Mouse (Mus musculus) C2C12 (cell line): ENCODE data around the gene Limch1. TPM values are rescaled to one million over a fixed set of nuclear protein-coding genes. Genes with fewer than 3 reads are reported as not detected.

ENCODE experiments used
- H3K27me3 ChIP-seq: one replicate; pipeline ENCODE4 v1.6.1; 2011; ENCODE audit not compliant: control insufficient read depth, insufficient read depth, insufficient read length
- H3K36me3 ChIP-seq: one replicate; pipeline ENCODE4 v1.6.1; 2011; ENCODE audit not compliant: control insufficient read depth, insufficient read depth
- H3K4me3 ChIP-seq: one replicate; pipeline ENCODE4 v1.5.1; 2011; ENCODE audit warnings: mild to moderate bottlenecking, control low read depth; ENCODE audit not compliant: poor library complexity, insufficient read depth, severe bottlenecking
- H3K79me2 ChIP-seq: one replicate; pipeline ENCODE4 v1.6.1; 2011; ENCODE audit not compliant: control insufficient read depth, insufficient read depth
- H3K79me3 ChIP-seq: one replicate; pipeline ENCODE4 v1.6.1; 2011; ENCODE audit warnings: low read depth, control low read depth
- H3ac ChIP-seq: one replicate; pipeline ENCODE3; 2011; ENCODE audit warnings: low read depth; ENCODE audit not compliant: control insufficient read depth, insufficient read length
- CEBPB ChIP-seq: IDR thresholded peaks from one replicate; pipeline ENCODE4 v1.6.1; 2011; ENCODE audit warnings: low read depth, mild to moderate bottlenecking, control low read depth, moderate library complexity
- CTCF ChIP-seq: IDR thresholded peaks from one replicate; pipeline ENCODE4 v1.5.1; 2011; ENCODE audit not compliant: control insufficient read depth, insufficient read depth, insufficient read length
- FOSL1 ChIP-seq: IDR thresholded peaks from one replicate; pipeline ENCODE4 v1.8.0; 2011; ENCODE audit warnings: mild to moderate bottlenecking, low read length; ENCODE audit not compliant: poor library complexity, insufficient read depth, severe bottlenecking
- MAX ChIP-seq: IDR thresholded peaks from one replicate; pipeline ENCODE4 v1.6.1; 2011; ENCODE audit warnings: mild to moderate bottlenecking, control low read depth
- MYOD1 ChIP-seq: IDR thresholded peaks from one replicate; pipeline ENCODE4 v1.6.1; 2011; ENCODE audit warnings: low read depth; ENCODE audit not compliant: control insufficient read depth, insufficient read length
- MYOG ChIP-seq: IDR thresholded peaks from one replicate; pipeline ENCODE4 v1.6.1; 2011; ENCODE audit not compliant: control insufficient read depth, insufficient read length; ENCODE audit errors: extremely low read depth
- USF1 ChIP-seq: IDR thresholded peaks from one replicate; pipeline ENCODE4 v1.6.1; 2011; ENCODE audit warnings: low read depth, mild to moderate bottlenecking, control low read depth, moderate library complexity
- polyA plus RNA-seq: library from polyadenylated mRNA; unstranded; fragments of >200 nt; fragmentation: generic; extraction: Trizol; gene quantifications from one replicate; pipeline ENCODE4 v1.2.1, GENCODE M21; 2012; ENCODE audit warnings: missing spikeins

Limch1 gene
- polyA plus RNA-seq, 1 experiment, result not detected

DNA sequence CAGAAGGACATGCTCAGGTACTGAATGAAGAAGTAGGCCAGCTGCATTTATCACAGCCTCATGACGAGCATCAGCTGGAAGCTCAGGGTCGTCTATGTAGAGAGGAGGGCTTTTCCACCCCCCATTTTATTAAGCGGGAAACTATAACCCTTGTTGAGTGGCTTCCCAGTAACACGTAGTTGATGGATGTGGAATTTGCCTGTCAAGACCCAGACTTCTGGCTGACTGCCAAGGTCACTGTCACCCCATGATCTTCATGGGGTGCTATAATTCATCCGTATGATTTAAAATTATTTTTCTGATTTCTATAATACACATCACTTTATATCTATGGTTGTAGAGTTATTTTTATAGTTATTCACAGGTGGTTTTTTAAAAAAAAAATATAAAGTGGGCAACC is 131.4 kb downstream of the Limch1 start:
- Histone ChIP-seq H3K4me3 (no peak overlapping the region), H3ac (no peak overlapping the region), H3K36me3 (no peaks in the 10 kb centered on the region), H3K27me3 (no peaks in the 10 kb centered on the region), H3K79me3 (no peaks in the 10 kb centered on the region), H3K79me2 (no peaks in the 10 kb centered on the region)
- no peak for TF ChIP-seq USF1
- no peak for TF ChIP-seq CEBPB
- no peak for TF ChIP-seq FOSL1
- no peak for TF ChIP-seq CTCF
- TF ChIP-seq MYOG, result no peak
- TF ChIP-seq MAX, result no peak
- TF ChIP-seq MYOD1, result no peak

DNA sequence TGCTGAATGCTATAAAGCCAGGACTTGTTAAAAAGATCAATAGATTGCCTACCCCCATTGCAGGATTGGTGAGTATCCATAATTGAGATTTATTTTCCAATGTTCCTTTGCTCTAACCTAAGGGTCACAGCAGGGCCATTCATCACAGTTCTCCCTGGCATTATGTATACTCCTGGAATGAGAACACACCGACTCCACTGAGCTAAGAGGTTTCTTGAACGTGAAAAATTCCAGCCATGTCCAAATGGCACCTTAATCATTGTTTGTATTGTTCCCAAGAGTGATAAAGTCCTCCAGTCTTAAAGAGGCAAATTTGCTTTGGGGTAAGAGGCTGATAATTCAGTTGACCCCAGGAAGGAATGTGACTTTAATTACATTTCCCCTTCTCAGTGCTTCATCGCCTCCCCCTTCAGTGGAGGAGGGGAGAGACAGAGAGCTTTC is 136.3 kb downstream of the Limch1 start:
- no peak for TF ChIP-seq USF1
- no peak for TF ChIP-seq MAX
- no peak for TF ChIP-seq MYOD1
- TF ChIP-seq MYOG, result no peak
- H3K27me3 ChIP-seq, result no peaks in the 10 kb centered on the region
- H3K79me3 ChIP-seq, result no peaks in the 10 kb centered on the region
- H3ac ChIP-seq, result no peak overlapping the region
- H3K79me2 ChIP-seq, result no peaks in the 10 kb centered on the region
- no peaks in the 10 kb centered on the region for H3K36me3 ChIP-seq
- no peak overlapping the region for H3K4me3 ChIP-seq

DNA sequence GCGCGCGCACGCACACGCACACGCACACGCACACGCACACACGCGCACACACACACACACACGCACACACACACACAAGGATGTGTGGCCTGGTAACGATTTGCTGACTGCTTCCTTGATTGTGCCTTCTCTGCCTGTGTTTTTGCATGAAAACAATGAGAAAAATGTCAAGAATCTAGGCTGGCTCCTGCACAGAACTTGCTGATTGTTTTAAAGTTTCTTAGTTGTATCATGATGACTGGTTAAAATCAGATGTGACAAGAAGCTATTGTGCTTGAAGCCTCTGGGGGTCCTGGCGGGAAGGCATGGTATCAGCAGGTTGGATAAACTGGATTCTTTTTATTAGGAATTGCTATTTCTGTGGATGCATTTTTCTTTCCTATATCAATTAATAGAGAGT is 137.1 kb downstream of the Limch1 start:
- H3K27me3 ChIP-seq, result no peaks in the 10 kb centered on the region
- H3K36me3 ChIP-seq, result no peaks in the 10 kb centered on the region
- H3ac ChIP-seq, result no peak overlapping the region
- H3K4me3 ChIP-seq, result no peak overlapping the region
- TF ChIP-seq MYOD1, result no peak
- TF ChIP-seq FOSL1, result no peak
- no peak for TF ChIP-seq USF1
- no peak for TF ChIP-seq MAX
- no peak for TF ChIP-seq CTCF
- no peak for TF ChIP-seq MYOG
- TF ChIP-seq CEBPB, result no peak
- H3K79me2 ChIP-seq, result no peaks in the 10 kb centered on the region
- no peaks in the 10 kb centered on the region for H3K79me3 ChIP-seq

DNA sequence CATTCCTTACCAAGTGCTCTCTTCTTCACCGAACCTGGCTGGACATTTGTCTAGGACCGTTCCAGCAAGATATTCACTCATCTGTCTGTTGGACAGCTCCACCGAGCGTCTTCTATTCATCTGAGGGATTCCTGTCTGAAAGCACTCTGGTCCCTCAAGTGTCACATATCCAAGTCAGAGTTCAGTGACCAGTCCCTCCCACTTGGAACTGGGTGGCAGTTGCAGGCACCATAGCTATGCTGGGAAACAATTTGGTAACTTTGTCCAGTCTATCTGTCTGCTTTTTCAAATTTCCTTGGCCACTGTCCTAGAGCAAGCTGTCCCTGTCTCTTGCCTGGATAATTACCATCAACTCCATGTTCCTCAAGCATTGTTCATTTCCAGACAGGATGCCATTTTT is 138.9 kb downstream of the Limch1 start:
- Histone ChIP-seq H3K4me3 (no peak overlapping the region), H3K27me3 (no peaks in the 10 kb centered on the region), H3ac (no peak overlapping the region), H3K36me3 (no peaks in the 10 kb centered on the region), H3K79me2 (no peaks in the 10 kb centered on the region), H3K79me3 (no peaks in the 10 kb centered on the region)
- TF ChIP-seq CEBPB (no peak), CTCF (no peak), MAX (no peak), MYOD1 (no peak), MYOG (no peak), FOSL1 (no peak), USF1 (no peak)

DNA sequence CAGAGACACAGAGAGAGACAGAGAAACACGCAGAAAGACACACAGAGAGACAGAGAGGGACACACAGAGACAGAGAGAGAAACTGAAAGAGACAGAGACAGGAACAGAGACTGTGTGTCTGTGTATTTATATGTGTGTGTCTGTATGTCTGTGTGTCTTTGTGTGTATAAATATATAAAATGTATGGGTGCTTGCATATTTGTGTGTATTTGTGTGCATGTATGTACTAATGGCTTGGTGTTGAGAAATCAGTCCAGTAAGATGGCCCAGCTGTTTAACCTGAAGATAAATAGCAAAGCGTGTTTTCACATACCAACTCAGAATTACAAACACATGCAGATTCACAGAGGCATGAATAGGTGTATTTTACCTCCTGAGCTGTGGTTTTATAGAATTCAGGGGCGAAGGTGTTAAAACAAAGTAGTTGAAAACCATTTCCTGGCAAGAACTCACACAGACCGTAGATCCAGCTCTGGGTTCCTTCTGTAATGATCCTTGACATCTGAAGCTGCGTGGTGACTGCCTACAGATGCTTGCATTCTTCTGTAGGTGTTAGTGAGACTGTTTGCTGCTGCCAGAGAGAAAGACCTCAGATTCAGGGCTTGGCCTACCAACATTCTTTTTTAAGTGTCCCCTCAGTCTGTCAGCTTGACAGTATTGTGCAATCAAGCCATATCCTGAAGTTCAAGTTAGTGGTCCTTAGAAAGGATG is 140.9 kb downstream of the Limch1 start:
- H3K27me3 ChIP-seq, result no peaks in the 10 kb centered on the region
- H3ac ChIP-seq, result no peak overlapping the region
- no peak overlapping the region for H3K4me3 ChIP-seq
- no peaks in the 10 kb centered on the region for H3K36me3 ChIP-seq
- H3K79me3 ChIP-seq, result no peaks in the 10 kb centered on the region
- no peak for TF ChIP-seq CEBPB
- TF ChIP-seq CTCF, result no peak
- no peak for TF ChIP-seq MAX
- no peak for TF ChIP-seq MYOD1
- no peak for TF ChIP-seq FOSL1
- TF ChIP-seq USF1, result no peak
- no peak for TF ChIP-seq MYOG
- H3K79me2 ChIP-seq, result no peaks in the 10 kb centered on the region

DNA sequence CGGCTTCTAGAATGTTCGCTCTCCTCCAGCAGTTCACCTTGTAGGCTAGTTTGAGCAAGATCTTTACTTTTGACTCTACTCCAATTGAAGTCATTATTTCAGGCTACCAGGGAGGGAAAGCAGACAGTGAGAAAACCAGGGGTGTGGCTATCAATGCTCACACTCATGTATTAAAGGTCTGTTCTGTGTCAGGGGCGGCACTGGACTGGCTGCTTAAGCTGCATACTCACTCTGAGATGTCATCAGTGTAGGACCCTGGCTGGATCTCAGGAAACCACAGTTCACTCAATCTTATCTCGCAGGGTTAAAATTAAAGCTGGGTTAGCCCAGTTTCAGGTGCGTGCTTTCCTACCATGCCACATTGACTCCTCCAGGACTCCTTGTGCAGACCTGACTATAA is 142.4 kb downstream of the Limch1 start:
- Histone ChIP-seq H3K27me3 (no peaks in the 10 kb centered on the region), H3ac (no peak overlapping the region), H3K79me2 (no peaks in the 10 kb centered on the region), H3K4me3 (no peak overlapping the region), H3K79me3 (no peaks in the 10 kb centered on the region), H3K36me3 (no peaks in the 10 kb centered on the region)
- no peak for TF ChIP-seq CEBPB
- TF ChIP-seq MYOD1, result no peak
- TF ChIP-seq FOSL1, result no peak
- no peak for TF ChIP-seq MYOG
- no peak for TF ChIP-seq CTCF
- no peak for TF ChIP-seq USF1
- no peak for TF ChIP-seq MAX
